Mouse (Mus musculus): ENCODE results near the gene Ankrd27. TPM values are rescaled to one million over a fixed set of nuclear protein-coding genes. Genes with fewer than 3 reads are reported as not detected.
"Not testable (repeated sequence)": the region's sequence is repeated elsewhere in the genome, so short reads cannot be mapped to it uniquely, and the experiment has no call there.

Gene Ankrd27
- polyA plus RNA-seq, 1 experiment from 2014 or later = 19.3 TPM

GRCm38 (mm10) chr7:35563071-35563470 is 23.0 kb upstream of the Ankrd27 start:
- H3K9ac ChIP-seq (replicated peaks) = no peak overlapping the region
- no peak overlapping the region for H3K4me3 ChIP-seq (replicated peaks)
- H3K4me2 ChIP-seq (replicated peaks) = no peak overlapping the region
- no peaks in the 10 kb centered on the region for H3K9me3 ChIP-seq
- no peak overlapping the region for H3K27ac ChIP-seq
- no peaks in the 10 kb centered on the region for H3K27me3 ChIP-seq
- no peak for ATAC-seq
- WGBS = 76% methylated on average over 11 of the region's 11 CpGs
- H3K4me1 ChIP-seq (replicated peaks) = no peaks in the 10 kb centered on the region
- H3K36me3 ChIP-seq = no peaks in the 10 kb centered on the region

DNA sequence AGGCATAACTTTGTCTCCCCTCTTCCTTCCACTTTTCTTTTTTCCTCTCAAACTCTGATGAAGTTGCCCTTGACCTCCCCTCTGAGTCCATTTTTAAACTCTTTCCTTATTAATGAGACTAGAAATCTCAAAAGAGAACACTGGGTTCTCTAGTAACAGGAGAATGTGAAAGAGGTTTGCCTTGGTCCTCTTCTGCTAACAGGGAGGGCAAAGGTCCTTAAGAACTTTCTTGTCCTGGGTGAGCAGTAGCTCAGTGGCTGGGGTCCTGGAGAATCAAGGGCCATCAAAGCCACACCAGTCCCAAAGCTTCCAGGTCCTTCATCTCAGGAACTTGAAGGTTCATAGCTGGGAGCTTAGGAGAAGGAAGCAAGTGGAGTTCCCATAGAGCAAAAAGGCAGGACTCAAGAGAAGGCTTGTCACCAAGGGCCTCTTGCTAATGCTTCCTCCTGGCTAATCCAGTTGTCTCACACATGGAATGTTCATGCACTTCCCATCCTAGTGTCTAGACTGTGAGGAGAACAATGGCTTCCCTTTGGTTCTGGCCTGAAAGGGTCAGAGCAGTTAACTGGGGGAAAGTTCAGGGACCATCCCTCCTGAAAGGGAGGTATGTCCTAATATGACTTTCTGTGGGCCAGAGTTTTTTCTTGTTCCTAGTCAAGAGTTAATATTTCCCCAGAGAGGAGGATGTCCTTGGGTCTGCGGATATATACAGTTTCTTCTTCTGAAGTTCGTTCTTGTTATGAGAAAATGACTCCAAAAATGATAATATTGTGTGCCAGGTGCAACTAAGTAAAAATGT is 21.8 kb upstream of the Ankrd27 start:
- no peak overlapping the region for H3K4me2 ChIP-seq (replicated peaks)

GRCm38 (mm10) chr7:35564872-35565271 is 21.2 kb upstream of the Ankrd27 start:
- not testable (repeated sequence) for H3K4me1 ChIP-seq (replicated peaks); ATAC-seq; H3K27me3 ChIP-seq; H3K9ac ChIP-seq (replicated peaks); H3K4me3 ChIP-seq (replicated peaks); H3K36me3 ChIP-seq; H3K4me2 ChIP-seq (replicated peaks); H3K27ac ChIP-seq; H3K9me3 ChIP-seq
- WGBS = 81% methylated on average over 10 of the region's 10 CpGs

More for the DNA sequence above, 21.8 kb upstream of the Ankrd27 start:
- no peaks in the 10 kb centered on the region for H3K27me3 ChIP-seq
- no peak for ATAC-seq
- no peak overlapping the region for H3K4me3 ChIP-seq (replicated peaks)
- no peak overlapping the region for H3K9ac ChIP-seq (replicated peaks)
- no peaks in the 10 kb centered on the region for H3K4me1 ChIP-seq (replicated peaks)
- 96% methylated on average over 2 of the region's 2 CpGs for WGBS
- no peak overlapping the region for H3K27ac ChIP-seq
- no peaks in the 10 kb centered on the region for H3K36me3 ChIP-seq
- no peaks in the 10 kb centered on the region for H3K9me3 ChIP-seq

DNA sequence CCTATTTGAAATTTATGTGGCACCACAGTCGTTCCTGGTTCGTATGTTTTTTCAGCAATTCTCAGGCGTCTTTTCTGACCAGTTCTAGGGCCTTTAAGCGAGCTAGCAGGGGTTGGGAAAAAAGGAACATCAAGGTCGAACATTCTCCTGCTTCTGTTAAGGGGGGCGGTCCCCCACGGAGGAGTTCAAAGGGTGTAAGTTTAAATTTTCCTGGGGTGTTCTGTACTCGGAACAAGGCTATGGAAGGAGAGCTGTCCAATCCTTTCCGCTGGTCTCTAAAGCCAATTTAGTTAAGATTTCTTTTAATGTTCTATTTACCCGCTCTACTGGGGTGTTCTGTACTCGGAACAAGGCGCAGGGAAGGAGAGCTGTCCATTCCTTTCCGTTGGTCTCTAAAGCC is 20.1 kb upstream of the Ankrd27 start:
- not testable (repeated sequence) for H3K9me3 ChIP-seq; H3K27me3 ChIP-seq; H3K4me3 ChIP-seq (replicated peaks); H3K9ac ChIP-seq (replicated peaks); ATAC-seq; H3K4me2 ChIP-seq (replicated peaks); H3K27ac ChIP-seq; H3K4me1 ChIP-seq (replicated peaks); H3K36me3 ChIP-seq
- 80% methylated on average over 13 of the region's 13 CpGs for WGBS

GRCm38 (mm10) chr7:35569724-35570123 is 16.3 kb upstream of the Ankrd27 start:
- not testable (repeated sequence) for H3K4me1 ChIP-seq (replicated peaks); H3K9ac ChIP-seq (replicated peaks); H3K9me3 ChIP-seq; H3K36me3 ChIP-seq; ATAC-seq; H3K4me3 ChIP-seq (replicated peaks); H3K27me3 ChIP-seq; H3K27ac ChIP-seq; H3K4me2 ChIP-seq (replicated peaks)
- 86% methylated on average over 4 of the region's 4 CpGs for WGBS

DNA sequence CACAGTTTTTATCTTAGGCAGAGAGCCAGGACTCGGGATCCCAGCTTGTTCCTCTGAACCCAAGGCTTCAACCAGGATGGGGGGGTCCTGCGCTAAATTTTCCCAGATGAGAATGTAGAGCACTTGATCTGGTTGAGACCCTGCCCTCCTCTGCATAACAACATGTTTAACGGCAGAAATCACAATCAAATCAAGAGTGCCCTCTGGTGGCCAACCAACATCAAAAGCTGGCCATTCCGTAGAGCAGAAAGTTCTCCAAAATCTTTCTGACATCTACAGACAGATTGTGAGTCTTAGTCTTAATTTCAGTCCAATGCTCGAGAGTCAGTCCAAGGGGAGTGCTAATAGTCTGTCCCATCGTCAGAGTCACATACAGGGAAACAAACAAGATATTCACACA is 15.2 kb upstream of the Ankrd27 start:
- H3K27me3 ChIP-seq; H3K4me2 ChIP-seq (replicated peaks); ATAC-seq; H3K36me3 ChIP-seq; H3K9ac ChIP-seq (replicated peaks); H3K27ac ChIP-seq; H3K9me3 ChIP-seq; H3K4me1 ChIP-seq (replicated peaks); H3K4me3 ChIP-seq (replicated peaks): not testable (repeated sequence)
- WGBS = 19% methylated on average over 6 of the region's 6 CpGs

DNA sequence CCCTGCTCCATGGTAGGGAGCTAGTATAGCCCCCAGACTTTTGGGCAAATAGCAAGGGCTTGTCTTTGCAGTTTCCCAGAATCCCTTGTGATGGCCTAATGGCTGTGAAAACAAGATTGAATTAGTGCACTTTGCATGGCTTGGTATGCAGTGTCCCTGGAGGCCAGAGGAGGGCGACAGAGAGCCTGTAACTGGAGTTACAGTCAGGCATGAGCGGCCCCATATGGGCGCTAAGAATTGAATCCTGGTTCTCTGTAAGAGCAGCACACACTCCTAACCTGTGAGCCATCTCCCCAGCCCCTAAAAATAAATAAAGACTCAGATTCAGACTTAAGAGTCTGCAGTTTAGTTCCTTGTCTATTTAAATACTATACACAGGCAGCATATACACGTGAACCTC is 6.2 kb upstream of the Ankrd27 start:
- 38% methylated on average over 4 of the region's 4 CpGs for WGBS
- Histone ChIP-seq H3K4me1 (replicated peaks) (peaks cover 14% of the 10 kb centered on the region), H3K36me3 (no peaks in the 10 kb centered on the region), H3K4me2 (replicated peaks) (no peak overlapping the region), H3K9ac (replicated peaks) (no peak overlapping the region), H3K4me3 (replicated peaks) (no peak overlapping the region), H3K27me3 (peaks cover 35% of the 10 kb centered on the region), H3K27ac (no peak overlapping the region), H3K9me3 (no peaks in the 10 kb centered on the region)
- no peak for ATAC-seq

DNA sequence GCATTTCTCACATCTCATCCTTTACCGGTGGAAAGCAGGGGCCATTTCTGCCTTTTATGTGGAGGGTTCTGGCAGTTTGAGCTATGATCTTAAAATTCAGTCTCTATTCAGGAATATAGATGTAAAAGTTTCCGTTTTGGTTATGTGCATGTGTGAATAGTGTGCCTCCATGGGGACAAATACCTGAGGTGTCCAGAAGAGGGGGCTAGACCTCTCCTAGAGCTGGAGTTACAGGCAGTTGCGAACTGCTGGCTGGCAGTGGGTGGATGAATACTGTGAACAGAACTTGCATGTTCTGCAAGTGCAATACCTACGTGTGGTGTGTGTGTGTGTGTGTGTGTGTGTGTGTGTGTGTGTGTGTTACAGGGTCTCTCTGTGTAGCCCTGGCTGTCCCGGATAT is 3.3 kb upstream of the Ankrd27 start:
- H3K9me3 ChIP-seq = no peaks in the 10 kb centered on the region
- H3K4me2 ChIP-seq (replicated peaks) = no peak overlapping the region
- H3K27me3 ChIP-seq = peaks cover 39% of the 10 kb centered on the region
- no peak overlapping the region for H3K4me3 ChIP-seq (replicated peaks)
- no peak overlapping the region for H3K9ac ChIP-seq (replicated peaks)
- no peak overlapping the region for H3K27ac ChIP-seq
- WGBS = 60% methylated on average over 5 of the region's 5 CpGs
- H3K36me3 ChIP-seq = no peaks in the 10 kb centered on the region
- ATAC-seq = no peak
- peaks cover 28% of the 10 kb centered on the region for H3K4me1 ChIP-seq (replicated peaks)

DNA sequence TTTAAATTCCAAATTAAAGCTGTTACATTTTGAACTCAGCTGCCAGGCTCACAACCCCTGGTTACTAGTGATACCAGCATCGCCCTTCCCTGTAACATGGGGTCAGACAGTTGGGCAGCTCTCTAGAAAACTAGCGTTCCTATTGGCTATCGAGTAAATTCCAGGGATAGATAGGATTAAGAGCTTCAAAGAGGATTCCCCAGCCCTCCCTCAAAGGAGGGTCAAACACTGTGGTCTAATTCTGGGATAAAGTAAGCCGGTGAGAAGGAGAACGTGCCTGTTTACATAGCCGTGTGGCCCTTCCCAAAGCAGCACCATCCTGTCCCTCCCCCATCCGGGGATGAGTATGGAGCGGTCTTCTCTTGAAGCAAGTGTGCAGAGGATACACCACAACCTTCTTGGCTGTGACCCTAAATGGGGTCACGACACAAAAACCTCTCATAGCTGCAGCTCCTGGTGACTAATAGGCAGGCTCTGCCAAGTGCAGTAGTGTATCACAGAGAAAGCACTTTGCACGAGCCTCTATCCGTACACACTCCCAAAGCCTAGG is 2.5 kb upstream of the Ankrd27 start:
- ATAC-seq = no peak
- peaks cover 38% of the 10 kb centered on the region for H3K27me3 ChIP-seq
- H3K9me3 ChIP-seq = no peaks in the 10 kb centered on the region
- no peak overlapping the region for H3K4me2 ChIP-seq (replicated peaks)
- H3K4me1 ChIP-seq (replicated peaks) = peaks cover 28% of the 10 kb centered on the region
- no peak overlapping the region for H3K9ac ChIP-seq (replicated peaks)
- WGBS = 4% methylated on average over 11 of the region's 11 CpGs
- no peak overlapping the region for H3K27ac ChIP-seq
- H3K4me3 ChIP-seq (replicated peaks) = peak overlapping the region; percentile 75; the same call in 1 of the 2 replicates
- no peaks in the 10 kb centered on the region for H3K36me3 ChIP-seq

GRCm38 (mm10) chr7:35584068-35584785 is 1.8 kb upstream of the Ankrd27 start:
- Histone ChIP-seq H3K36me3 (no peaks in the 10 kb centered on the region), H3K27me3 (peaks cover 37% of the 10 kb centered on the region), H3K4me2 (replicated peaks) (peak overlapping the region; percentile 99), H3K4me1 (replicated peaks) (peaks cover 28% of the 10 kb centered on the region), H3K9me3 (no peaks in the 10 kb centered on the region), H3K27ac (no peak overlapping the region), H3K9ac (replicated peaks) (peak overlapping the region; percentile 59), H3K4me3 (replicated peaks) (peak overlapping the region; percentile 75)
- WGBS = 3% methylated on average over 36 of the region's 36 CpGs
- no peak for ATAC-seq

GRCm38 (mm10) chr7:35584786-35585190 is 1.3 kb upstream of the Ankrd27 start:
- Histone ChIP-seq H3K4me3 (replicated peaks) (peak overlapping the region; percentile 75), H3K27me3 (peaks cover 37% of the 10 kb centered on the region)
- WGBS = under 1% methylated on average over 50 of the region's 50 CpGs

More at GRCm38 (mm10) chr7:35584786-35585190, 1.3 kb upstream of the Ankrd27 start:
- Histone ChIP-seq H3K4me1 (replicated peaks) (peaks cover 28% of the 10 kb centered on the region), H3K9me3 (no peaks in the 10 kb centered on the region), H3K36me3 (no peaks in the 10 kb centered on the region), H3K9ac (replicated peaks) (peak overlapping the region; percentile 59), H3K4me2 (replicated peaks) (peak overlapping the region; percentile 99), H3K27ac (no peak overlapping the region)
- no peak for ATAC-seq
